Mouse (Mus musculus) erythroblast, embryonic 14.5 days (primary cell): ENCODE data around the gene Exosc5. TPM values are rescaled to one million over a fixed set of nuclear protein-coding genes. Genes with fewer than 3 reads are reported as not detected.

ENCODE experiments used
- H3K27me3 ChIP-seq: 2 replicates; pipeline ENCODE4 v1.6.1; 2012; ENCODE audit warnings: inconsistent platforms; ENCODE audit not compliant: control insufficient read depth
- H3K36me3 ChIP-seq: 2 replicates; pipeline ENCODE4 v1.6.1; 2012; ENCODE audit warnings: mild to moderate bottlenecking, inconsistent platforms; ENCODE audit not compliant: control insufficient read depth
- H3K4me1 ChIP-seq: 2 replicates; pipeline ENCODE4 v1.6.1; 2012; ENCODE audit warnings: inconsistent platforms; ENCODE audit not compliant: control insufficient read depth
- H3K4me3 ChIP-seq: replicated peaks from 2 replicates; pipeline ENCODE3; 2012; ENCODE audit warnings: moderate library complexity, mild to moderate bottlenecking, inconsistent platforms
- H3K9me3 ChIP-seq: 2 replicates; pipeline ENCODE4 v1.6.1; 2012; ENCODE audit warnings: low read length, inconsistent platforms, mixed read lengths; ENCODE audit not compliant: control insufficient read depth
- GATA1 ChIP-seq: IDR thresholded peaks from 2 replicates; pipeline ENCODE4 v1.6.1; 2012; ENCODE audit warnings: low read length, inconsistent platforms, mixed read lengths
- TAL1 ChIP-seq: IDR thresholded peaks from 3 replicates; pipeline ENCODE4 v1.6.1; 2012; ENCODE audit warnings: low read length, inconsistent platforms, mixed read lengths
- polyA plus RNA-seq: library from polyadenylated mRNA; stranded (reverse); fragments of >175 nt; gene quantifications from 2 replicates; pipeline ENCODE4 v1.2.3, GENCODE M21; 2012

The Exosc5 gene
- polyA plus RNA-seq, 1 experiment, result 11.8 TPM

DNA sequence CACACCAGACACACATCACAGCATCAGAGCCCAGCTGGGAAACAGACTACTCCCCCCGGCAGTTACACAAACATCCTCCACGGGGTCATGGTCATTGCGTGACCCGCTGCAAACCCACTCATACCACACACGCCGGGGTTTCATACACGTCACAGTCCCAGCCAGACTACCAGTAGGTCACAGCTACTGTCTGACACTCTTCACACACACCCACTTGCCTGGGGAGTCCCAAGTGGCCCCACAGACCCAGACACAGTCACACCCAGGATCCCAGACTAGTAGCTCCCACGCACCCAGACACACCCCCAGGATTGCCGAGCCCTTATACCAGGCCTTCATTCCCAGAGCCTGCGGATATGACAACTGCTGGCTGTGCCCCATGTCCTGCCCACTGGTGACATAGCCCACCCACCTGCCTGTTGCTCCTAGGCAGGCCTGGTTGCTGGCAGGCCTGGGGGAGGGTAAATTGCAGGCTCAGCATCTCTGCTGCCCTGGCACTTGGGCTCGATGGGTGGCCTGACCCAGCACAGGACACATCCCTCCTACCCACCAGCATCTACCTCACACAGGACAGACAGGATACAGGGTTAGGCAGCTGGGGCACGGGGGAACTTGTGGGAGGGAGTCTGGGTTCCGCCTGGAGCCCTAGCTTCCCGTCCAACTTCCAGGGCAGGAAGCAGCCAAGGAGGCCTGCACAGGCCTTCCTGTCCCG lies 48.8 kb downstream of the Exosc5 start:
- Histone ChIP-seq H3K9me3 (no peaks in the 10 kb centered on the region), H3K36me3 (peaks cover 77% of the 10 kb centered on the region), H3K27me3 (no peaks in the 10 kb centered on the region), H3K4me1 (peaks cover 41% of the 10 kb centered on the region), H3K4me3 (no peak overlapping the region)
- TF ChIP-seq GATA1 (no peak), TAL1 (no peak)

GRCm38 (mm10) chr7:25709961-25710360 lies 51.0 kb downstream of the Exosc5 start:
- Histone ChIP-seq H3K4me3 (no peak overlapping the region), H3K9me3 (no peaks in the 10 kb centered on the region), H3K27me3 (no peaks in the 10 kb centered on the region), H3K4me1 (peaks cover 25% of the 10 kb centered on the region), H3K36me3 (peaks cover 82% of the 10 kb centered on the region)
- TF ChIP-seq TAL1, result no peak

GRCm38 (mm10) chr7:25710519-25711130 lies 51.7 kb downstream of the Exosc5 start:
- Histone ChIP-seq H3K4me1 (peaks cover 22% of the 10 kb centered on the region), H3K27me3 (no peaks in the 10 kb centered on the region), H3K4me3 (no peak overlapping the region), H3K36me3 (peaks cover 82% of the 10 kb centered on the region), H3K9me3 (no peaks in the 10 kb centered on the region)
- TF ChIP-seq TAL1 (no peak), GATA1 (no peak)

- H3K4me1 ChIP-seq, result peaks cover 21% of the 10 kb centered on the region
- H3K4me3 ChIP-seq, result no peak overlapping the region
- TF ChIP-seq TAL1 (no peak), GATA1 (no peak)
- H3K9me3 ChIP-seq, result no peaks in the 10 kb centered on the region
- peaks cover 82% of the 10 kb centered on the region for H3K36me3 ChIP-seq
- no peaks in the 10 kb centered on the region for H3K27me3 ChIP-seq
Observed at GRCm38 (mm10) chr7:25711165-25711564, 52.2 kb downstream of the Exosc5 start.

- no peaks in the 10 kb centered on the region for H3K27me3 ChIP-seq
- TF ChIP-seq TAL1, result no peak
- no peak for TF ChIP-seq GATA1
- H3K36me3 ChIP-seq, result peaks cover 82% of the 10 kb centered on the region
- H3K4me3 ChIP-seq, result no peak overlapping the region
- no peaks in the 10 kb centered on the region for H3K9me3 ChIP-seq
- peaks cover 21% of the 10 kb centered on the region for H3K4me1 ChIP-seq
Observed at GRCm38 (mm10) chr7:25711731-25712197, 52.8 kb downstream of the Exosc5 start.

DNA sequence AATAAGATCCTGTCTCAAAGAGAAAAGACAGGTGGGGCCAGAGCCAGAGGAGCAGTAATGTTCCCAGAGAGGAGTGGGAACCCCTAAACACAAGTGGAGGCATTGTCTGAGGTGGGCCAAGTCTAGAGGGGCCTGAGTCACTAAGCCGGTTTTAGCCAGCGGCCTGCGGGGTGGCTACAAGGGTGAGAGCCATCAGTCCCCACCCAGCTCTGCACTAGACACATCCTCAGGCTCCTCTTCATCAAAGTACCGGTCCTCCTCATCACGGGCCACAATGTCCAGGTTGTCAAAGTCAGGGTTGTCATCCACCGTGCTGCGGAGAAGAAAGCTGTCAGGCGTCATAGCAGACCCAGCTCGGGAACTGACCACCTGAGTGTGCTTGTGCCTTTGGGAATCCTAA lies 53.8 kb downstream of the Exosc5 start:
- Histone ChIP-seq H3K4me3 (no peak overlapping the region), H3K4me1 (peaks cover 22% of the 10 kb centered on the region), H3K9me3 (no peaks in the 10 kb centered on the region), H3K36me3 (peaks cover 79% of the 10 kb centered on the region), H3K27me3 (no peaks in the 10 kb centered on the region)
- TF ChIP-seq GATA1 (no peak), TAL1 (no peak)

- H3K36me3 ChIP-seq, result peaks cover 76% of the 10 kb centered on the region
- TF ChIP-seq GATA1, result no peak
- no peak for TF ChIP-seq TAL1
- no peaks in the 10 kb centered on the region for H3K27me3 ChIP-seq
- H3K4me3 ChIP-seq, result no peak overlapping the region
- peaks cover 33% of the 10 kb centered on the region for H3K4me1 ChIP-seq
- H3K9me3 ChIP-seq, result no peaks in the 10 kb centered on the region
Observed at GRCm38 (mm10) chr7:25714581-25714980, 55.6 kb downstream of the Exosc5 start.

DNA sequence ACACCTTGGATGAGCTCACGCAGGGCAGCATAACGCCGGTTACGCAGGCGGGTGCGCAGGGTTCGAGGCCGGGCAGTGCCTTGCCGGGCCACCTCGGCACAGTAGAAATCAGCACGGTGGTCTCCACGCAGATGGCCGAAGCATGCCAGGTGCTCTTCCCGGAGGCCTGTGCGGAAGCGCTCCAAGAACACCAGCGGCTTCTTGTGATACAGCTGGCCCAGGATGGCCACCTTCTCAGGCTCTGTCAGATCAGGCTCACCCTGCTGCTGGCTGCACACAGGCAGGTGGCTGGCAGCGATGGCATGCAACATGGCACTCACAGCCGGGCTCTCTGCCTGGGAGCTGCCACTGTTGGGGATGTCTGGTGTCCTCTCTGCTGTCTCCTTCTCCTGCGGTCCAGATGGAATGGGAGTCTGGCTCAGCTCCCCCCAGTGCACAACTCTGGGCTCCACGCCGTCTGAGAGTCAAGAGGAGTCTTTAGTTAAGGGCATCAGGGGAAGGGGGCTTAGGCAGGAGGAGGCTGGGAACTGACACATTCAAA lies 56.8 kb downstream of the Exosc5 start:
- peaks cover 78% of the 10 kb centered on the region for H3K36me3 ChIP-seq
- H3K4me1 ChIP-seq, result peaks cover 38% of the 10 kb centered on the region
- no peak for TF ChIP-seq TAL1
- TF ChIP-seq GATA1, result no peak
- no peak overlapping the region for H3K4me3 ChIP-seq
- H3K27me3 ChIP-seq, result no peaks in the 10 kb centered on the region
- H3K9me3 ChIP-seq, result no peaks in the 10 kb centered on the region

DNA sequence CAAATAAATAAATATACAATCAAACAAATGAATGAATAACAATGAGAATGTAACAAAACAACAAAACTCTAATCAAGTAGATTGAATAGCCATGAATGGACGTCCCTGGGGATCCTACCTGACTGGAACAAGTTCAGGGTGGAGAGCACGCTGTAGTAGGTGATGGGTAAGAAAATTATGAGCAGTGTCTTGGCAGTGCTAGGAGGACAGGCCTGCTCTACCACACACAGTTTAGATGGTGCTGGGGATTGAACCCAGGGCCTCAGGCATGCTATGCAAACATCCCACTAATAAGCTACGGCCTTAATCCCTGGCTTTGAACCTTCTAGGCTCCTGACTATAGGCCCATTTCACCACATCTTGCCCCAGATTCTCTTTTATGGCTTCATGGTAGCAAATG lies 58.5 kb downstream of the Exosc5 start:
- TF ChIP-seq GATA1, result no peak
- H3K4me3 ChIP-seq, result peak overlapping the region; percentile 76
- no peaks in the 10 kb centered on the region for H3K27me3 ChIP-seq
- H3K9me3 ChIP-seq, result no peaks in the 10 kb centered on the region
- peaks cover 41% of the 10 kb centered on the region for H3K4me1 ChIP-seq
- H3K36me3 ChIP-seq, result peaks cover 78% of the 10 kb centered on the region
